Mouse (Mus musculus) forebrain, embryonic 12.5 days (tissue): ENCODE results near the gene Yif1b. TPM values are rescaled to one million over a fixed set of nuclear protein-coding genes. Genes with fewer than 3 reads are reported as not detected.
A peak's percentile ranks its signal among the peaks of the same experiment; 100 is the strongest.

Experiments used
- ATAC-seq: fragments of 200-750 bp; cut with Nextera tagmentation; 2 replicates; pipeline ENCODE4 v1.8.0; 2017; ENCODE audit warnings: moderate TSS enrichment; ENCODE audit not compliant: low FRiP score
- H3K27ac ChIP-seq: fragments of 300-500 bp; sonication (generic); 2 replicates; pipeline ENCODE4 v1.5.1; 2016; ENCODE audit warnings: mild to moderate bottlenecking
- H3K27me3 ChIP-seq: fragments of 300-500 bp; sonication (generic); 2 replicates; pipeline ENCODE4 v1.6.1; 2016; ENCODE audit warnings: mild to moderate bottlenecking
- H3K36me3 ChIP-seq: fragments of 300-500 bp; sonication (generic); replicated peaks from 2 replicates; pipeline ENCODE4 v1.6.1; 2016; ENCODE audit warnings: mild to moderate bottlenecking
- H3K4me1 ChIP-seq: fragments of 300-500 bp; sonication (generic); 2 replicates; pipeline ENCODE4 v1.6.1; 2016
- H3K4me2 ChIP-seq: fragments of 300-500 bp; sonication (generic); 2 replicates; pipeline ENCODE4 v1.6.1; 2016; ENCODE audit warnings: mild to moderate bottlenecking, moderate library complexity
- H3K4me3 ChIP-seq: fragments of 300-500 bp; sonication (generic); replicated peaks from 2 replicates; pipeline ENCODE4 v1.5.1; 2016; ENCODE audit warnings: mild to moderate bottlenecking
- H3K9ac ChIP-seq: fragments of 300-500 bp; sonication (generic); 2 replicates; pipeline ENCODE4 v1.6.1; 2016; ENCODE audit warnings: mild to moderate bottlenecking
- H3K9me3 ChIP-seq: fragments of 300-500 bp; sonication (generic); 2 replicates; pipeline ENCODE4 v1.6.1; 2016
- WGBS: fragments of 180-500 bp; shearing (Covaris S2); methylation state at CpG from one replicate; pipeline ENCODE4 v1.1.7; 2016; 5-methylcytosine and 5-hydroxymethylcytosine counted together
- polyA plus RNA-seq: library from polyadenylated mRNA; unstranded; fragments of >200 nt; fragmentation: Nextera tagmentation; extraction: Ambion mirVana; gene quantifications from 2 replicates; pipeline ENCODE4 v1.2.1, GENCODE M21; 2016

The Yif1b gene
- polyA plus RNA-seq, 1 experiment from 2014 or later, result 73.8 TPM

- 89% methylated on average over 7 of the region's 7 CpGs for WGBS
- Histone ChIP-seq H3K27ac (no peak overlapping the region), H3K4me1 (peaks cover 33% of the 10 kb centered on the region), H3K4me2 (no peak overlapping the region), H3K36me3 (no peaks in the 10 kb centered on the region), H3K4me3 (no peak overlapping the region), H3K27me3 (peaks cover 52% of the 10 kb centered on the region), H3K9me3 (no peaks in the 10 kb centered on the region), H3K9ac (no peak overlapping the region)
- no peak for ATAC-seq
These were observed 49.4 kb downstream of the Yif1b start for GRCm38 (mm10) chr7:29287481-29287880.

GRCm38 (mm10) chr7:29288079-29288478 lies 50.0 kb downstream of the Yif1b start:
- Histone ChIP-seq H3K9ac (no peak overlapping the region), H3K4me1 (peaks cover 39% of the 10 kb centered on the region), H3K9me3 (no peaks in the 10 kb centered on the region), H3K36me3 (no peaks in the 10 kb centered on the region), H3K4me2 (no peak overlapping the region), H3K4me3 (no peak overlapping the region), H3K27me3 (peaks cover 46% of the 10 kb centered on the region), H3K27ac (no peak overlapping the region)
- WGBS, result 87% methylated on average over 2 of the region's 2 CpGs
- ATAC-seq, result no peak

- H3K9me3 ChIP-seq, result no peaks in the 10 kb centered on the region
- H3K4me3 ChIP-seq, result peak within 1 kb of the TSS; percentile 55
- peaks cover 49% of the 10 kb centered on the region for H3K4me1 ChIP-seq
- peaks cover 43% of the 10 kb centered on the region for H3K27me3 ChIP-seq
- no peaks in the 10 kb centered on the region for H3K36me3 ChIP-seq
- 1% methylated on average over 59 of the region's 59 CpGs for WGBS
- peak within 1 kb of the TSS; percentile 92 for H3K4me2 ChIP-seq
- ATAC-seq, result peak; percentile 60
- peak within 1 kb of the TSS; percentile 65 for H3K9ac ChIP-seq
- peak within 1 kb of the TSS; percentile 60; the same call in 1 of the 2 replicates for H3K27ac ChIP-seq
These were observed 51.0 kb downstream of the Yif1b start, which contains the start of gene Ppp1r14a for GRCm38 (mm10) chr7:29288942-29289638. Gene Ppp1r14a, plus strand, starts transcription at chr7:29289308.

- Histone ChIP-seq H3K4me1 (peaks cover 53% of the 10 kb centered on the region), H3K27me3 (peaks cover 36% of the 10 kb centered on the region), H3K9ac (no peak overlapping the region), H3K36me3 (no peaks in the 10 kb centered on the region), H3K27ac (0 out of 2 replicates have a peak overlapping the region, but pooled peaks have one; percentile 36), H3K4me3 (peak overlapping the region; percentile 55; the same call in 1 of the 2 replicates), H3K4me2 (peak overlapping the region; percentile 92), H3K9me3 (no peaks in the 10 kb centered on the region)
- WGBS, result 89% methylated on average over 6 of the region's 6 CpGs
- no peak for ATAC-seq
These were observed 51.7 kb downstream of the Yif1b start for GRCm38 (mm10) chr7:29289856-29290255.

- Histone ChIP-seq H3K4me2 (peak overlapping the region; percentile 1; the same call in 1 of the 2 replicates), H3K36me3 (no peaks in the 10 kb centered on the region), H3K4me3 (no peak overlapping the region), H3K9ac (peak overlapping the region; percentile 14; the same call in 1 of the 2 replicates), H3K27me3 (peaks cover 31% of the 10 kb centered on the region), H3K4me1 (peaks cover 53% of the 10 kb centered on the region), H3K9me3 (no peaks in the 10 kb centered on the region), H3K27ac (peak overlapping the region; percentile 83)
- ATAC-seq, result no peak
- 38% methylated on average over 11 of the region's 11 CpGs for WGBS
These were observed 52.8 kb downstream of the Yif1b start for GRCm38 (mm10) chr7:29290691-29291485.

- ATAC-seq, result peak; percentile 71
- peak overlapping the region; percentile 28 for H3K4me2 ChIP-seq
- peak overlapping the region; percentile 83 for H3K27ac ChIP-seq
- WGBS, result 31% methylated on average over 6 of the region's 7 CpGs
- H3K4me1 ChIP-seq, result peaks cover 53% of the 10 kb centered on the region
- H3K27me3 ChIP-seq, result peaks cover 31% of the 10 kb centered on the region
- H3K9ac ChIP-seq, result peak overlapping the region; percentile 30; the same call in 1 of the 2 replicates
- H3K4me3 ChIP-seq, result no peak overlapping the region
- no peaks in the 10 kb centered on the region for H3K9me3 ChIP-seq
- no peaks in the 10 kb centered on the region for H3K36me3 ChIP-seq
These were observed 53.7 kb downstream of the Yif1b start for GRCm38 (mm10) chr7:29291616-29292457.

- peak overlapping the region; percentile 30; the same call in 1 of the 2 replicates for H3K9ac ChIP-seq
- H3K9me3 ChIP-seq, result no peaks in the 10 kb centered on the region
- 33% methylated on average over 8 of the region's 8 CpGs for WGBS
- H3K4me2 ChIP-seq, result peak overlapping the region; percentile 28; the same call in 1 of the 2 replicates
- H3K4me1 ChIP-seq, result peaks cover 53% of the 10 kb centered on the region
- H3K4me3 ChIP-seq, result no peak overlapping the region
- H3K36me3 ChIP-seq, result no peaks in the 10 kb centered on the region
- H3K27ac ChIP-seq, result peak overlapping the region; percentile 83
- ATAC-seq, result no peak; the same call in 1 of the 2 replicates
- peaks cover 24% of the 10 kb centered on the region for H3K27me3 ChIP-seq
These were observed 54.4 kb downstream of the Yif1b start for GRCm38 (mm10) chr7:29292458-29293098.

- WGBS, result 32% methylated on average over 19 of the region's 19 CpGs
- Histone ChIP-seq H3K9ac (no peak overlapping the region), H3K4me3 (no peak overlapping the region), H3K36me3 (no peaks in the 10 kb centered on the region), H3K27me3 (peaks cover 23% of the 10 kb centered on the region), H3K4me2 (no peak overlapping the region), H3K27ac (peak overlapping the region; percentile 83), H3K4me1 (peaks cover 53% of the 10 kb centered on the region), H3K9me3 (no peaks in the 10 kb centered on the region)
- no peak for ATAC-seq
These were observed 55.3 kb downstream of the Yif1b start for GRCm38 (mm10) chr7:29293131-29294065.

- no peak overlapping the region for H3K9ac ChIP-seq
These were observed 56.1 kb downstream of the Yif1b start for GRCm38 (mm10) chr7:29294111-29294761.

GRCm38 (mm10) chr7:29295861-29296647 lies 57.9 kb downstream of the Yif1b start:
- no peaks in the 10 kb centered on the region for H3K9me3 ChIP-seq
- H3K4me3 ChIP-seq, result no peak overlapping the region
- H3K27me3 ChIP-seq, result peaks cover 4% of the 10 kb centered on the region; the same call in 1 of the 2 replicates
- H3K27ac ChIP-seq, result no peak overlapping the region
- no peaks in the 10 kb centered on the region for H3K36me3 ChIP-seq
- no peak overlapping the region for H3K9ac ChIP-seq
- 87% methylated on average over 24 of the region's 24 CpGs for WGBS
- ATAC-seq, result no peak
- H3K4me2 ChIP-seq, result no peak overlapping the region
- H3K4me1 ChIP-seq, result peaks cover 35% of the 10 kb centered on the region

More at GRCm38 (mm10) chr7:29294111-29294761, 56.1 kb downstream of the Yif1b start:
- WGBS, result 75% methylated on average over 13 of the region's 13 CpGs
- no peak overlapping the region for H3K4me2 ChIP-seq
- H3K27ac ChIP-seq, result peak overlapping the region; percentile 38; the same call in 1 of the 2 replicates
- peaks cover 46% of the 10 kb centered on the region for H3K4me1 ChIP-seq
- ATAC-seq, result no peak
- H3K27me3 ChIP-seq, result peaks cover 15% of the 10 kb centered on the region
- no peaks in the 10 kb centered on the region for H3K9me3 ChIP-seq
- H3K36me3 ChIP-seq, result no peaks in the 10 kb centered on the region
- H3K4me3 ChIP-seq, result no peak overlapping the region
